Mouse (Mus musculus): ENCODE results near the gene Ppp1cb.

Ppp1cb gene

DNA sequence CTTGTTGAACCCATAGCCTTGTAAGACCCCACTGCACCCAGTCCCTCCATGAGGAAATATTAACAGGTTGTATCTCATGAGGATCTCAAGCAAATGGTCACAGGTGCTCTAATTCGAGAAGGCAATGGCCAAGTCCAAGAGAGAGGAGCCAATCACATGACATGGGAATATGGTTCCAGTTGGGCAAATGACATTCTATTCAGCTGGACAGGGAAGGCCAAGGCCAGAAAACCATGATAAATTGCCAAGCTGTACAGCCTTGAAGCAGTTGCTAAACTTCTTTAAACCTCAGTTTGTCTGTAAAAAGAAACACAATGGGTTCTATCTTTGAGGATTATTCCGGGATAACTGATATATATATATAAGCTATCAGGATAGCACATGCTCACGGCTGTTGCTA lies 14.7 kb upstream of the Ppp1cb start:
- DNase-seq (ENCODE audit: low spot score): no peak

DNA sequence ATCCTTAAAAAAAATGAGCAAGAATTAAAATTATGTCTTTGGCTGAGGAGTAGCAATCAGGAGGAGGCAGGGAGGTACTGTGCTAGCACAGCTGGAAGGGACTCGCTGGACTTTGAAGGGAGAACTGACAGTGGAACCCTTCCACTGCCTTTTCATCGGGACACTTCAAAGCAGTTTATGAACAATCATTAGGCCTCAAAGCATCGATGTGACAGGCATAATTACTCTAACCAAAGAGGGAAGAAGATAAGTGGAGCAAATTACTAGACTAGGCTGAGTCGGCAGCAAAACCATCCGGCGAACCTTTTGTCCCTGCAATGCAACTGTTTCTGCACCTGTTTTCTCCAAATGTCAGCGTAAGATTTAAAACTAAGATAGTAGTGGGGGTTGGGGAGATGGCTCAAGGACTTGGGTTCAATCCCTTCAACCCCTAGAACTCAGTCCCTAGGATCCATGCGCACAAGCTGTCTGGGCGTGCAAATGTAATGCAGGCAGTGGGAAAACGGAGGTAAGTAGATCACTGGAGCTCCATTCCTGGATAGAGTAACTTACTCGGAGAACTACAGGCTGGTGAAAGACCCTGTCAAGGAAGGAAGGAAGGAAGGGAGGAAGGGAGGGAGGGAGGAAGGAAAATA lies 13.2 kb upstream of the Ppp1cb start:
- no peak for DNase-seq (ENCODE audit: low spot score)

DNA sequence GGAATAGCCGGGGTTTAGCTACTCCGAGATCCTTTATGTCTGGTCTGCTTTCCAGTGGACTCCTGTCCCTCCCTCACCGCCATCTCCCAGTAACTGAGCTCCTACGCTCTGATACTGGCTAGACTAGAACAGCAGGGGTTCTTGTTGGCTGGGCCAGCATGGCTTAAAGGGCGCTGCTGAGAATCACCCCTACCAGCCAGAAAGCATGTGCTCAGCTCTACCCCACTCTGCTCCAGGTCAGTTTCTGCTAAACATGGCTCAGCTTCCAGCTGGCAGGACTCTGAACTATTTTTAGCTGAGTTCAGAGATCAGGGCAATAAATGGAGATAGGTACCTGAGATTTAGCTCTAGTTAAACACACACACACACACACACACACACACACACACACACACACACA lies 12.2 kb upstream of the Ppp1cb start:
- DNase-seq (ENCODE audit: low spot score): no peak

DNA sequence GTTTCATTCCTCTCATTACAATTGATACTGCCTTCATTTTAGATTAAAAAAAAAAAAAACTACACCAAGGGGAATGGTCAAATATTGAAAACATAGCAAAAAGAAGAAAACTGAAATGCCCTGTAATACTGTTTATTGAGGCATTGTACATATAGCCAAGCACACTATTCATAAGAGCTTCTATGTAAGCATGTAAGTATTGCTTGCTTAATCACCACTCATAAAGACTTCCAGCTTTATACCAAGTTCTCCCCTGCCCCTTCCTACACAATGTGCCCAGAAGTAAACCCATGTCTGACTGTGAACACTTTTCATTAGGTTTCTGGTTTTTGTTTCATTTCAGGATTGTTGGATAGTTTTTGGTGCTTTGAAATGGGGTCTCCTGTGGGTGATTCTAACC lies 11.8 kb upstream of the Ppp1cb start:
- DNase-seq (ENCODE audit: low spot score): no peak

DNA sequence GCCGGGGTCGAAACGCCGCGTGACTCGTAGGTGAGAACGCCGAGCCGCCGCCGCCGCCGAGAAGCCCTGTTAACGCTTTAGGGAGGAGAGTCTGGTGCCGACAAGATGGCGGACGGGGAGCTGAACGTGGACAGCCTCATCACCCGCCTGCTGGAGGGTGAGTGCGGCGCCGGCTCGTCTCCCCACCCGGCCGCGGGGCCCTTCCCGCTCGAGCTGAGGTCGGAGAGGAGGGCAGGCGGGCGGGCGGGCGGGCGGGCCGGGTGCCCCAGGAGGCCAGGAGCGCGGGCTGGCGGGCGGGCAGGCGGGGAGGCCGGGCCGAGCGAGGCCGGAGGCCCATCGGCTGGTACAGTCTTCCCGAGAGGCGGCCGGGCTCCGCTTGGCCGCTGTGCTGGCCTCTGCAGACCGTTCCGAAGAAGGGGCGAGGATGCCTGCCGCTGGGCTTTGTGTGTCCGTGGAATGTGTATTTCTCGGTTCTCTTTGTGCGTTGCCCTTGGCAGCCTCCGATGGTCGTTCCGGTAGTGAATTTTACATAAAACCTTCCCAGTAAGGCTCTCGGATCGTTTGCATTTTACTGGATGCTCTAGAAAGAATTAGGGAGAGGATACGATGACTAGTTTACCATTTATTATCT lies 723 bp downstream of the Ppp1cb start:
- DNase-seq (ENCODE audit: low spot score): peak; percentile 32

DNA sequence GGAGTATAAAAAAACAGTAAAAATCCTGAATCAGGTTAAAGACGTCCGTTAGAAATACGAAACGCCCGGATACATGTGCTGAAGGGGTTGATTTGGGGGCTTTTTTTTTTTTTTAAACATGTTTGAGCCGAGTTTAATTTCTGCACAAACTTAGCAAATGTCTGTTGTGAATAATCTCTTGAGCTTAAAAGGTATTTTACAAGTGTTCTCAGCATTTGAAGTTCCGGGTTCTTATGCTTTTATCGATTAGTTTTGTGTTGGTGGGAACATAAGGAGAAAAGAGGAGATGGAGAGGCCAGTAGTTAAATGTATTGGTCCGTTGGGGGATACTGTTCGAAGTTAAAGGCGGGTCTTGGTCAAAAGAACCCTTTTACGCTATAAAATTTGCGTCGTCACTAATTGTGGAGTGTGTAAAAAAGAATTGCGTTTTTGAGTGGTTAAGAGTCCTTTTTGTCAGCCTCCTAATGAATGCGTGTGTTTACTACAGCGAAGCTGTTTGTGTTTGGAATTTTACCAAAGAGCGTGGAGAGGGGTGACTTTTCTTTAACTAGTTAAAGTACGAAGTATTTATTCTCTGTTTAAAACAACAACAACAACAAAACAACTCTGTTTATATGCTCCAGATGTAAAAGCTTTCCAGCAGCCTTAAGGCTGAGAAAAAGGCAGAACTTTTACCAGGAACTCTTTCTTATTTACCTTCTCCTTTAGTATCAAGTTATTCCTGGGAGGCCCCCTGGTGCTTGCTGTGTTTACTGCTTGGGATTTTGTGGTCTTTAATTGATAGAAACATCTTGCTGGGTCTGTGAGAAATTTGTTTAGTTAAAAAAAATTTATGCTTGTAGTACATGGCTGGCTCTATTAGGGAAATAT lies 1.5 kb downstream of the Ppp1cb start:
- DNase-seq (ENCODE audit: low spot score): no peak

DNA sequence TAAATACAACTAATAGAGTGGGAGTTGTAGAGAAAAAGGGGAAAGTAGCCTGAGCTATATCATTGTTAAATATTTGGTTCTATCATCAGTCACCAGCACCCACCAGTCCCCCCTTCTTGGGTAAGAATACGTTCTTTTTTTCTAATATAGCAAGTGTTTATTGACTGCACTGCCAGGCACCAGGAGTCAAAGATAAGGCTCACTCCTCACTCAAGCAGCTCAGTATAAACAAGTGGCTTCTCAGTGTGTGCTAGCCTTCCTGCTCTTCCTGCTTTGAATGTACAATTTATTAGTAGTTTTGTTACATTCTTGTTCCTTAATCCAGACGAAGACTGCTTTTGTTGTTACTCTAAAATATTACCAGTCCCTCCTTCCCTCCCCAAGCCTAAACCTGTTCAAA lies 2.3 kb downstream of the Ppp1cb start:
- no peak for DNase-seq (ENCODE audit: low spot score)

DNA sequence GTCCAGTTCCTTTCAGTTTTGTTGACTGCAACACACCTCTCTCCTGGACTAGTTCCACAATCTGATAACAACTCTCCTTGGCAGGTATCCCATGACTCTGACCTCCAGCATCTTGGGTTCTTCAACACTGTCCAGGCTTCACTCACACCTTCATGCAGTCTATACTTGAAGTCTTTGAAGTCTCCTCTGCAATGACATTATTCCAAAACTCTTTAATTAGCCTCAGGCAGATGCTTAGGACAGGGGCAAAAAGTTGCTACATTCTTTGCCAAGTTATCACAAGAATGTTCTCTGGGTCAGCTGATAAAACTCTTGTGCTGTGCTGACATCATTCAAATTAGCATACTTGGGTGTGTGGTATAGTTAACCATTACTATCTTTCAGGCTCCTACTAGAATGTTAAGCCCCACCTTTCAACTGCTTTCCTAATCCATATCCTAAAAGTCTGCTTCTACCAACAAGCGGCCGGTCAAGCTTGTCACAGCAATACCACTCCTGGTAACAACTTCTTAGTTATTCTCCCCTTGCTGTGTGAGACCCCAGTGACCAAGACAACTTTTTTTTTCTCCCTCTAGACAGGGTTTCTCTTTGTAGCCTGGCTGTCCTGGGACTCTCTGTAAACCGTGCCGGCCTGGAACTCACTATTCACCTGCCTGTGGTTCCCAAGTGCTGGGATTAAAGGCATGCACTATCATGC lies 13.8 kb downstream of the Ppp1cb start:
- no peak for DNase-seq (ENCODE audit: low spot score)

DNA sequence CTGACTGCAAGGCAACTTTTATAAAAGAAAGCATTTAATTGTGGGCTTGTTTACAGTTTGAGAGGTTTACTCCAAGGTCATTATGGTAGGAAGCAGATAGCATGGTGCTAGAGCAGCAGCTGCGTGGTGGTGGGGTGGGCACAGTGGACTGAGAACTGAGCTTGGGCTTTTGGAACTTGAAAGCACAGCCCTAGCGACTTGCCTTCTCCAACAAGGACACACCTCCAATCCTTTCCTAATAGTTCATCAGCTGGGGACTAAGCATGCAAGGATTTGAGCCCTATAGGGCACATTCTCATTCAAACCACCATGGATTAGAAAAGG lies 14.3 kb downstream of the Ppp1cb start:
- no peak for DNase-seq (ENCODE audit: low spot score)

DNA sequence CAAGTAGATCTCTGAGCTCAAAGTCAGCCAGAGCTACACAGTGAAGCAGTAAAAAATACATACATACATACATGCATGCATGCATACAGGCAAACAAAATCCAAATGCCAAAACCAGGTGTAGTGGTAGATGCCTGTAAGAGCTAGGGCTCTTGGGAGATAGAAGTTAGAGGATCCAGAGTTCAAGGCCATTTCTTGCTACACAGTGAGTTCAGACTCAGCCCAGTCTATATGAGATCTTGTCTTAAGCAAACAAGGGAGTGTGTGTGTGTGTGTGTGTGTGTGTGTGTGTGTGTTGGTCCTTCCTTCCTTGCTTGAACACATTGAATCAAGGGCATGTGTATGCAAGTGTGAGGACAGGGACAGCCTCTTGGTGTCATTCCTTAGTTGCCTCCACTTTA lies 17.9 kb downstream of the Ppp1cb start:
- no peak for DNase-seq (ENCODE audit: low spot score)

DNA sequence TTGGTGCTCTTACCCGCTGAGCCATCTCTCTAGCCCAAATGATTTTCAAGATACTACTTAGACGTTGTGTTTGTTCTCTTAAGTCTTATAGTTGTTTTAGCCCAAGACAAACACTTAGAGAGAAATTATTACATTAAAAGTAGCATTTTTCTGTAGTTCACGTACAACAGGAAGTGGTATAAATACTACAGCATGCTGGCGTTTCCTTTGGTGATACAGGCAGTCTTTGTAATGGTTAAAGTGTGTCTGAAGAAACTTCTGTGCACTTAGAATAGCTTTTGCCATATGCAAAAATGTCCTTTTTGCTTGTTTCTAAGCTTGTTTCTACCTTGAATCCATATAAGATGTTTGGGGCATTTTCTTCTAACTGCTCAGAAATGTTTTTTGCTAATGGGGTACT lies 20.3 kb downstream of the Ppp1cb start:
- no peak for DNase-seq (ENCODE audit: low spot score)

DNA sequence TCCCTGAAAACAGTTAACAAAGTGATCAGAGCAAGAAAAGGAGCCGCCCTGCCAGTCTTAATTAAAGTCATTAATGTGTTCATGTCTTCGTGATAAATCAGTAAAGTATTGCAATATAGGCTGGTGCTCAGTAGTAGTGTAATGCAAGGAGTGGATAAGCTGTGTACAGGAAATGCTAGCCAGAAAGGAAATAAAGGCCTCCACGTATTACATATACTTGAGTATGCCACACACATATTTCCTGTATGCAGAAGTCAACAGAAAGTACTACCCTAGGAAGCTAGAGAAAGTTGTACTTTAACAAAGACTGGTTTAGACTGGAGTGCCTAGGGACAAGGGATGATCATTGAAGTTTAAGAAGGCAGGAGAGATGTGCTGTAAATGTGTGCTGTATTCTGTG lies 26.8 kb downstream of the Ppp1cb start:
- DNase-seq (ENCODE audit: low spot score): no peak

DNA sequence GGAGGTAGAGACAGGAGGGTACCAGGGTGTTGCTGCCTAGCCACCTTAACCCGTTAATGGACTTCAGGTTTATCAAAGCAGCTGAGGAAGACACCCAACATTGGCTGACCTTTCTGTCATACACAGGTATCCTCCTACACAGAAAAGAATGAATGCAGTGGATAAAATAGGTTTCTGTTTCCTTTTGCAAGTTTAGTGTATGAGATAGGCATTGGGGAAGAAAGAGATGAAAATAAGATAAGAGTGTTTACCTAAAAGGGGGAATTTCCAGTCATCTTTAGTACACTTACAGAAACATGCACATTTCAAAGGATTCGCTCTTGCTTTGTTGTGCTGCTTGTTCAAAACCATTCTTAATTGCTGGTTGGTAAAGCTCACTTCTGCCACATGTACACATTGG lies 29.4 kb downstream of the Ppp1cb start:
- no peak for DNase-seq (ENCODE audit: low spot score)

DNA sequence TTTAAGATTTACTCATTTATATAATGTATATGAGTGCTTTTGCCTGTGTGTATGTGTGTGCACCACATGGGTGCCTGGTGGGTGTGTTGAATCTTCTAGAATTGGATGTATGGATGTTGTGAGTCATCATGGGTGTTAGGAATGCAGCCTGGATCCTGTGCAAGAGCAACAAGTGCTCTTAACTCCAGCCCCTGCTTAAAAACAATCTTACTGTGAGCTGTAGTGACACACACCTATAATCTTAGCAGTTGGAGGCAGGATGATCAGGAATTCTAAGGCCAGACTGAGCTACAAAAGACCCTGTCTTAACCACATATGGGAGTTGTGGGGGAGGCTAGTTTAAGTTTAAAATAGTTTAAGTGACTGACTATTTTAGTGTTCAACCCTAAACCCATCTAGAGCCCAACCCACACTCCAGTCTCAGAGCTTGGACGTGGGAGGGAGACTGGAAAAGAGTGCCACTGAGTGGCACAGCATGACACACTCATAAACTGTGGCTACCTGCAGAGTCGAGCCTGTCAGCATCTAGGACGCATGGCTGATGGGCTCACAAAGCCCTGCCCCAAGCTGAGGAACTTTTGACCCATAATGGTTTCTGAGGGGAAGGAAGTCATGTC lies 35.5 kb downstream of the Ppp1cb start:
- no peak for DNase-seq (ENCODE audit: low spot score)

DNA sequence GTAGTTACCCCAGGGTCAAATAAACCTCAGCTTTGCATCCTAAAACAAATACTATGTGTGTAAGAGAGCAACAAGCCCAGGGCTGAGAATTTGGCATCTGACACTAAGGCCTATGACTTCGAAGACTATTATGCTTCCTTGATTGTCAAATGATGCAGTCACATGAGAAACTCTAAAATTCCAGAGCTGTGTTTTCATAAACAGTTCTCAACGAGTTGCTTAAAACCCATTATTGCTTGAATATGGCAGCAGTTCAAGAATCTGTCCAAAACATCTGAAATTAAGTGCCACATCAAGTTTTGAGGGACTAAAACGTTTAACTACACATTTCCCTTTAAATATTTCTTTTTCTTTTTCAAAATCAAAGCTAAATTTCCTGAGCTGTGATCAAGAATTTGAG lies 50.1 kb downstream of the Ppp1cb start:
- DNase-seq (ENCODE audit: low spot score): no peak

DNA sequence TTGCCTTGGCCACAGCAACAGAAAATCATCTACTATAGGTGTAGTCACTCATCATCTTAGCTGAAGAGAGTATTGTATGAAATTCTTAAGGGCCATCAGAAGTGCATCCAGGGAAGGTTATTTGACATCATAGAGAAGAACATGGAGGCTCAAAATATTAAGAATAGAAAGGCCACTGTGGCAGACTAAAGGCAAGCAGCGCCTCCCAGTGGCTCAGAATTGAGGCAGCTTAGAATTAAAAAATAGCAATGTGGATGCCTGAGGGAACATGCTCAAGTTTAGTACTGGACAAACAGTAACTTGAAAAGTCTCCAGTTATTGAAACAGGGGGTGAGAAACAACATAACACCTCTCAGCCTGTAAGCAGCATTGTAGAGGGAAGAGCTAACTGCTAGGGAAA lies 61.7 kb downstream of the Ppp1cb start:
- DNase-seq (ENCODE audit: low spot score): no peak

DNA sequence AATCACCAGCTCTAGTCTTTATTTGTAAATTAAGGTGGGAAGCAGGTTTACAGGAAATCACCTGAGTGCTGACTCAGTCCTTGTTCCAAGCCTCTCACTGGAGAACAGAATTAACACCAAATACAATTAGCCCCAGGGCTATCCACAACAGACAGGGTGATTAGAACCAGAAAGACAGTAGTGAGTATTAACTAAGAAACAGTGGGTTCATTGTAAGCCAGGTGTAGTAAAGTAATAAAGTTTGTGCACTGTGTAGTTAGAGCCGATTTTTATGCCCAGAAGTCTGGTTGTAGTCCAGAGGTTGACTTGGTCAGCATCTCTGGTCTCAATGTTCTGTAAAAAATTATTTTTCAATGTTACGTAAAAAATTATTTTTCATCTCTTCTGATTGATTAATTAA lies 90.8 kb downstream of the Ppp1cb start:
- no peak for DNase-seq (ENCODE audit: low spot score)

DNA sequence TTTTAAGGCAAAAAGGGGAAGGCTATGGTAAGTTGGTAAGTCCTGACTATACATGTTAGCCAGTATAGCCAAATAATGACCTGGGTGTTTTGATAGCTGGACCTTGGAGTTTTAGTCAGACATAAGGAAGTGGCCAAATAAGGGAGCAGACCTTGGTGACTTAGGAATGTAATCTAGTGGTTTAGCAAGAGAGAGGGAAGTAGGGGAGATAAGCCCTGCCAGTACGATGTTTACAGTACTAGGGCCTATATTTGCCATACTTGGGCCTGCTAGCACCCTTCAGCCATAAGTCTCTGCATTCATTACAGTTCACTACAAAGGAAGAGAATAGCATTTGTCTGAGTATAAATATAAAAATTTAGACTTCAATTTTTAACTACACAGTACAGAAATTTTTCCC lies 106.1 kb downstream of the Ppp1cb start:
- DNase-seq (ENCODE audit: low spot score): no peak
